Mouse (Mus musculus) E14TG2a.4 (cell line): ENCODE results near the gene Sugt1.
A peak's percentile ranks its signal among the peaks of the same experiment; 100 is the strongest.

Experiments
- H3K27me3 ChIP-seq: 2 replicates; pipeline ENCODE4 v1.6.1; 2014; ENCODE audit warnings: low read length, control low read depth; ENCODE audit not compliant: insufficient read depth
- H3K36me3 ChIP-seq: 2 replicates; pipeline ENCODE4 v1.6.1; 2014; ENCODE audit warnings: low read length, control low read depth; ENCODE audit not compliant: insufficient read depth
- H3K4me1 ChIP-seq: replicated peaks from 2 replicates; pipeline ENCODE4 v1.6.1; 2014; ENCODE audit warnings: low read depth, low read length, control low read depth
- H3K4me3 ChIP-seq: replicated peaks from 2 replicates; pipeline ENCODE4 v1.5.1; 2014; ENCODE audit warnings: mild to moderate bottlenecking, low read length
- H3K9me3 ChIP-seq: 2 replicates; pipeline ENCODE4 v1.6.1; 2014; ENCODE audit warnings: low read length, control low read depth
- CTCF ChIP-seq: conservative IDR thresholded peaks from 2 replicates; pipeline ENCODE4 v1.5.1; 2014; ENCODE audit warnings: low read length
- NANOG ChIP-seq: IDR thresholded peaks from 2 replicates; pipeline ENCODE4 v1.6.1; 2014; ENCODE audit warnings: borderline replicate concordance, low read length, mixed read lengths
- POU5F1 ChIP-seq: IDR thresholded peaks from 2 replicates; pipeline ENCODE4 v1.6.1; 2014; ENCODE audit warnings: low read length, borderline replicate concordance

The Sugt1 gene

DNA sequence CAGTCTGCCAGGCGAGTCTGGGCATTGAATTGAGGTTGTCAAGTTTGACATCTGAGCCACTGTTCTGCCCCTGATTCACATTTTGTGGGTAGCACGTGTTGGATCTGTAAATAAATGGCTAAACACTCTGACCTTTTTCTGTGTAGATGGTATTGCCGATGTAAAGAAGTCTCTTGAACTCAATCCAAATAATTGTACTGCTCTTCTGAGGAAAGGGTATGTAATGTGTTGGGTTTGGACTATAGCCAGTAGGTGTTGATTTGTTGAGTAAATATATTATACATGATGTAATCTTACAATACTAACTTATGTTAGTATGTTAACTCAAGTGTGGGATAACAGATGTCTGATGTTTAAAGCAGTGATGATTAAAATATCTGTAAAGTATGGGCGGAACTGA is 9.1 kb downstream of the Sugt1 start:
- Histone ChIP-seq H3K36me3 (peaks cover 89% of the 10 kb centered on the region), H3K4me1 (peaks cover 32% of the 10 kb centered on the region), H3K9me3 (no peaks in the 10 kb centered on the region), H3K4me3 (no peak overlapping the region), H3K27me3 (no peaks in the 10 kb centered on the region)
- TF ChIP-seq POU5F1 (no peak), NANOG (no peak), CTCF (no peak)

DNA sequence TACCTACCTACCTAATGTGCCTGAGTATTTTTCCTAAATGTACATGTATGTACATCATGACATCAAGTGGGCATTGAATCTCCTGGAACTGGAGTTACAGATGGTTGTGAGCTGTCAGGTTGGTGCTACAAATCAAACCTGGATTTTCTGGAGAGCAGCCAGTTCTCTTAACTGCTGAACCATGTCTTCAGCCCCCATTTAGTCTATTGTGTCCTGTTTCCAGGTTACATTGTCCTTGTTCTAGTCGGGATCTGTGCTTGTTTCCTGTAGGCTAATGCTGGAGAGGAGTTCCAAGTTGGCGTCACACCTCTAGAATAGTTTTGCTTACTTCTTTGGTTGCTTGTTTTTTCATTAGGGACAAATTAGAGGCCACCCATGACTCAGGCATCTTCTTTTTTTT is 18.4 kb downstream of the Sugt1 start:
- Histone ChIP-seq H3K9me3 (no peaks in the 10 kb centered on the region), H3K4me1 (no peaks in the 10 kb centered on the region), H3K4me3 (no peak overlapping the region), H3K27me3 (no peaks in the 10 kb centered on the region), H3K36me3 (peaks cover 97% of the 10 kb centered on the region)
- TF ChIP-seq CTCF (no peak), POU5F1 (no peak), NANOG (no peak)

DNA sequence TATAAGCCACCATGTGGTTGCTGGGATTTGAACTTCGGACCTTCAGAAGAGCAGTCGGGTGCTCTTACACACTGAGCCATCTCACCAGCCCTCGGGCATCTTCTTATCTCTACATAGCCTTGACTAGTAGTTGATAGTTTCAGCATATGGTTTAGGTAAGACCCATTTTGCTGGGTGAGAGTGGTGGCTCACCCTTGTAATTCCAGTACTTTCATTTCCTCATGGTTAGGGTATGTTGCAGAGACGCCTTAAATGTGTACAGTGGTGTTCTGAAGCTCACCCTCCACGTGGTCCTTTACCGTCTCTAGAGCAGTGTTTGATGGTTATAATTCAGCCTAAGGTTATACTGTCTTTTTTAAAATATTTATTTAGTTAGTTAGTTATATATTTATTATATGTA is 18.9 kb downstream of the Sugt1 start:
- Histone ChIP-seq H3K4me1 (no peaks in the 10 kb centered on the region), H3K36me3 (peaks cover 97% of the 10 kb centered on the region), H3K27me3 (no peaks in the 10 kb centered on the region), H3K9me3 (no peaks in the 10 kb centered on the region), H3K4me3 (no peak overlapping the region)
- TF ChIP-seq POU5F1 (no peak), NANOG (no peak), CTCF (no peak)

DNA sequence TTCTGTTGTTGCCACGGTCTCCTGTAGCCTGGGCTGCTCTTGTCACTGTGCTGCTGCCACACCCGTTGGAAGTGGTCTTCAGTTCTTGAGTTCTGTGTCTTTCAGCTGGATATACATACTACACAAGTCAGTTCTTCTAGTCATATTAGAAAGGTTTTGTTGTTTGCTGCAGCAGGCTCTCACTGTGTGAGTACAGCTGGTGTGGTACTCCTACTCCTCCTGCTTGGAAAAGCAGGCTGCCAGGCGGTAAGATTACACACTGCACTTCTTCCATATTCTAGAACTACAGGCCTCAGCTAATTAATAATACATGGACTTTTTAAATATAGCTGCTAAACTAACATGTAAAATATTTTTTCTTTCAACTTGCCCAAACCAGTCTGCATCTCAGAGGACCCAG is 19.4 kb downstream of the Sugt1 start:
- Histone ChIP-seq H3K4me1 (no peaks in the 10 kb centered on the region), H3K9me3 (no peaks in the 10 kb centered on the region), H3K4me3 (no peak overlapping the region), H3K27me3 (no peaks in the 10 kb centered on the region), H3K36me3 (peaks cover 97% of the 10 kb centered on the region)
- no peak for TF ChIP-seq POU5F1
- TF ChIP-seq CTCF: no peak
- no peak for TF ChIP-seq NANOG

DNA sequence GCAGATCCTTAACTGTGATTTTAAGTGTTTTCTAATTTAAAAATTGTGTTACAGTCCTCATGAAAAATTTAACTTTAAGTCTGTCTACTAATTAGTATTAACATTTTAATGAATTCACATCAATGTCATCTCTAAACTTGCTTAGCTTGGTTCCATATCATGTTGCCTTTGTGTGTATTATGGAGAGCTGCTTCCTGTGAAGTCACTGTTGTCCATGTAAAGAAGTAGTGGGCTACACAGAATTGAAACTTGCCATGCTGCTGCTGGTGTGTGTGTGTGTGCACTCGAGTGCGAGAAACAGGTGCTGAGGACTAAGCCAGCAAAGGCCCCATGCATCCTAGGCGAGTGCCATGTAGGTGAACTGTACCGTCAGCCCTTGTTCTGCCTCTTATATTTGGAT is 19.9 kb downstream of the Sugt1 start:
- H3K9me3 ChIP-seq: no peaks in the 10 kb centered on the region
- H3K4me3 ChIP-seq: no peak overlapping the region
- no peak for TF ChIP-seq NANOG
- TF ChIP-seq POU5F1: no peak
- TF ChIP-seq CTCF: no peak
- H3K27me3 ChIP-seq: no peaks in the 10 kb centered on the region
- no peaks in the 10 kb centered on the region for H3K4me1 ChIP-seq
- H3K36me3 ChIP-seq: peaks cover 97% of the 10 kb centered on the region

DNA sequence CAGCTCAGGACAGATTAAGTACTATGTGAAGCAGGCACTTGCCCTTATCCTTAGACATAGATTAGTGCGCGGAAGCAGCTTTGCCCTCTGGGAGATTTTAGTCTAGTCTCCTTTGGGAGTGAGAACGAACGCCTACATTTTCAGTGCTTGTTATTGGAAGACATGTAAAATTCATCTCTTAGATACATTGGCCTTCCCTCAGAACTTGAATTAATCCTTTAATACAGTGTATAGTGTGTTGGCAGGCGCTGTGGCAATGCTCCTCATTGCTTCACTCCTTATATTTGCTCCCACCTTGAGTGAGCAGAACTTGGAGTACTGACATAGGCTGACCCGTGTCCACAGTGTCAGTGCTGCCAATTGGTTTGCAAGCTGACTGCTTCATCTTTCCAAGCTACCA is 20.8 kb downstream of the Sugt1 start:
- H3K4me1 ChIP-seq: no peaks in the 10 kb centered on the region
- peaks cover 97% of the 10 kb centered on the region for H3K36me3 ChIP-seq
- no peak overlapping the region for H3K4me3 ChIP-seq
- H3K27me3 ChIP-seq: no peaks in the 10 kb centered on the region
- no peak for TF ChIP-seq NANOG
- no peak for TF ChIP-seq CTCF
- TF ChIP-seq POU5F1: no peak
- no peaks in the 10 kb centered on the region for H3K9me3 ChIP-seq

GRCm38 (mm10) chr14:79617121-79617828 is 29.8 kb downstream of the Sugt1 start:
- Histone ChIP-seq H3K36me3 (peaks cover 93% of the 10 kb centered on the region), H3K27me3 (no peaks in the 10 kb centered on the region), H3K9me3 (no peaks in the 10 kb centered on the region), H3K4me3 (no peak overlapping the region), H3K4me1 (no peaks in the 10 kb centered on the region)
- TF ChIP-seq POU5F1 (no peak), CTCF (peak; percentile 19)

DNA sequence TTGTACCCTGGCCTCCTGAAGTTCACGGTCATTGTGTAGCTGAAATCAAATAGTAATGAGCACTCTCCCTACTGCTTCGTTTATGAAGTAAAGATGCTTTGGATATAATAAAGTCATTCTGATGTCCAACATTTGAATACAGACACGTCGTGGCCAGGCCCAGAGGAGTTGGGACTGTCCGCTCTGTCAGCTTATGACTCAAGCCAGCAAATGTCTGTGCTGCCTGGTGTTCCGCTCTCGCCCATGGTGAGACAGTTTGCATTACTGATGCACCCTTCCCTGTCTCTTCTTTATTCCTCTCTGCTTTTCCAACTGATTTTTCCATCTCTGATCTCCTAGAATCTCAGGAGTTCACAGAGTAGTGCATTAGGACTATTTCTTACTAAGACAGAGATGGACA is 32.3 kb downstream of the Sugt1 start:
- Histone ChIP-seq H3K9me3 (no peaks in the 10 kb centered on the region), H3K36me3 (peaks cover 92% of the 10 kb centered on the region), H3K4me3 (no peak overlapping the region), H3K27me3 (no peaks in the 10 kb centered on the region), H3K4me1 (no peaks in the 10 kb centered on the region)
- TF ChIP-seq CTCF (no peak), NANOG (no peak), POU5F1 (no peak)

GRCm38 (mm10) chr14:79621143-79621542 is 33.7 kb downstream of the Sugt1 start:
- TF ChIP-seq CTCF: no peak
- TF ChIP-seq POU5F1: no peak
- TF ChIP-seq NANOG: no peak
- H3K9me3 ChIP-seq: no peaks in the 10 kb centered on the region
- peaks cover 95% of the 10 kb centered on the region for H3K36me3 ChIP-seq
- no peaks in the 10 kb centered on the region for H3K4me1 ChIP-seq
- H3K27me3 ChIP-seq: no peaks in the 10 kb centered on the region
- no peak overlapping the region for H3K4me3 ChIP-seq
